Mouse (Mus musculus): Measurements from ENCODE around the gene Bcl9l. TPM values are rescaled to one million over a fixed set of nuclear protein-coding genes. Genes with fewer than 3 reads are reported as not detected.
A peak's percentile ranks its signal among the peaks of the same experiment; 100 is the strongest.

Gene Bcl9l
- total and polyA plus RNA-seq, 2 experiments from 2014 or later, result 10.4 to 61.1 TPM

DNA sequence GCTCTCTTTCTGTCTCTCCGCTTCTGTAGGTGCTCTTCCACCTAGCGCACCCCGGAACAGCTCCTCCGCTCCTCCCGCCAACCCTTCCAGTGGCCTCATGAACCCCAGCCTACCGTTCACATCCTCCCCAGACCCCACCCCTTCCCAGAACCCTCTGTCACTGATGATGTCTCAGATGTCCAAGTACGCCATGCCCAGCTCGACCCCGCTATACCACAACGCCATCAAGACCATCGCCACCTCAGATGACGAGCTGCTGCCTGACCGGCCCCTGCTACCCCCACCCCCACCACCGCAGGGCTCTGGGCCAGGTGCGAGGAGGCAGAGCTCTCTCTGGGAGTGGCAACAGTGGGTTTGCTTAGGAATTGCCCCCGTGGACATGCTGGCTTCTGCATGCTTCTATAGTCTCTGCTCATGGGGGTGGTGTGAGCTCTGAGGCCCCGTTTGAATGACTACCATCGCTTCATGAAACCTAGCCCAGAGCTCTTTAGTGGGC lies 25.5 kb downstream of the Bcl9l start:
- peaks cover 11% of the 10 kb centered on the region; the same call in 1 of the 2 replicates for H3K4me1 ChIP-seq (ENCODE audit: insufficient read depth, low read length)
- H3K4me3 ChIP-seq (ENCODE audit: low read depth, low read length), result no peak overlapping the region
- no peak overlapping the region for H3K4me2 ChIP-seq (ENCODE audit: low read depth, low read length, poor library complexity, severe bottlenecking)
- TF ChIP-seq CTCF (IDR thresholded peaks at IDR 0.05), result no peak
- 85% methylated on average over 18 of the region's 18 CpGs for WGBS
- H3K9ac ChIP-seq (replicated peaks; ENCODE audit: low read length, poor library complexity, severe bottlenecking), result no peak overlapping the region
- no peaks in the 10 kb centered on the region for H3K27me3 ChIP-seq (ENCODE audit: insufficient read depth, low read length)
- ATAC-seq (ENCODE audit: low FRiP score), result no peak
- H3K9me3 ChIP-seq (ENCODE audit: low read length), result no peaks in the 10 kb centered on the region
- DNase-seq (ENCODE audit: low spot score), result no peak
- peaks cover 44% of the 10 kb centered on the region for H3K36me3 ChIP-seq (ENCODE audit: insufficient read depth, low read length)
- H3K27ac ChIP-seq (ENCODE audit: low read depth, low read length), result no peak overlapping the region

DNA sequence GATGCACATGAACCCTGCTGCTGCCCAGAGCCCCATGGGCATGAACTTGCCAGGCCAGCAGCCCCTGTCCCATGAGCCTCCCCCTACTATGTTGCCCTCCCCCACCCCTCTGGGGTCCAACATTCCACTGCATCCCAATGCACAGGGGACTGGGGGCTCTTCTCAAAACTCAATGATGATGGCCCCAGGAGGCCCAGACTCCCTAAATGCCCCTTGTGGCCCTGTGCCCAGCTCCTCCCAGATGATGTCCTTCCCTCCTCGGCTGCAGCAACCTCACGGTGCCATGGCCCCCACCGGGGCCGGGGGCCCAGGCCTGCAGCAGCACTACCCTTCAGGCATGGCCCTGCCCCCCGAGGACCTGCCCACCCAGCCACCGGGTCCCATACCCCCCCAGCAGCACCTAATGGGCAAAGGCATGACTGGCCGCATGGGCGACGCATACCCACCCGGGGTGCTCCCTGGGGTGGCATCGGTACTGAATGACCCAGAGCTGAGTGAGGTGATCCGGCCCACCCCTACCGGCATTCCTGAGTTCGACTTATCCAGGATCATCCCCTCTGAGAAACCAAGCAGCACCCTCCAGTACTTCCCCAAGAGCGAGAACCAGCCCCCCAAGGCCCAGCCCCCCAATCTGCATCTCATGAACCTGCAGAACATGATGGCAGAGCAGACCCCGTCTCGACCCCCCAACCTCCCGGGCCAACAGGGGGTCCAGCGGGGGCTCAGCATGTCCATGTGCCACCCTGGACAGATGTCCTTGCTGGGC lies 26.3 kb downstream of the Bcl9l start:
- peaks cover 44% of the 10 kb centered on the region for H3K36me3 ChIP-seq (ENCODE audit: insufficient read depth, low read length)
- DNase-seq (ENCODE audit: low spot score), result no peak

DNA sequence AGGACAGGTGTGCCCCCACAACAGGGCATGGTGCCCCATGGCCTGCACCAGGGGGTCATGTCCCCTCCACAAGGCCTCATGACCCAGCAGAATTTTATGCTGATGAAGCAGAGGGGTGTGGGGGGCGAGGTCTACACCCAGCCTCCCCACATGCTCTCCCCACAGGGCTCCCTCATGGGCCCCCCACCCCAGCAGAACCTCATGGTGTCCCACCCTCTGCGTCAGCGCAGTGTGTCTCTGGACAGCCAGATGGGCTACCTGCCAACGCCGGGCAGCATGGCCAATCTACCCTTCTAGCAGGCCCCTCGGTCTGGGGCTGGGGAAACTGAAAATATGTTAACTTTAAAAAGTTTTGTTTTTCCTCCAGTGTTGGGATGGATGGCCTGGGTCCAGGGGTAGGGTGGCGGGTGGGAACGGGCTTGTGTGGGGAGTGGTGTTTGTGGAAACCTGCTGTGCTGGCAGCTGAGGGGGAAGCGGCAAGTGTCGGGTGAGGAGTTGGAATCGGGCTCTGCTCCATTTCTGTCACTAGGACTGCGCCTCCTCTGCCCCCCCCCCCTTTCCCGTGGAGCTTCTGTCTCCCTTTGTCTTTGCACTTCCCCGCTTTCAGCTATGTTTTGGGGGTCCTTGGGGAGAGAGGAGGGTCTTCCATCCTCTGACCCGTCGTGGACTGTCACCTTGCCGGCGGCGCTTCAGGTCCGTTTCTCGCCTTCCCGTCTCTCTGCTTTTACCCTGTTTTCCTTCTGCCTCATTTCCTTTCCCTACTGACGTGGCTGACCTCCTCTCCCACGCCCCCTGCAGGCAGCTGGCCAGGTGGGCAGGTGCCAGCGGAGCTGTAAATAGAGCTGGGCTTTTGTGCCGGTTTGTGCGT lies 27.1 kb downstream of the Bcl9l start:
- peaks cover 11% of the 10 kb centered on the region; the same call in 1 of the 2 replicates for H3K4me1 ChIP-seq (ENCODE audit: insufficient read depth, low read length)
- no peak overlapping the region for H3K9ac ChIP-seq (replicated peaks; ENCODE audit: low read length, poor library complexity, severe bottlenecking)
- H3K4me2 ChIP-seq (ENCODE audit: low read depth, low read length, poor library complexity, severe bottlenecking), result peak overlapping the region; percentile 36
- WGBS, result 13% methylated on average over 26 of the region's 27 CpGs
- H3K27me3 ChIP-seq (ENCODE audit: insufficient read depth, low read length), result no peaks in the 10 kb centered on the region
- DNase-seq (ENCODE audit: low spot score) (peak; percentile 83), ATAC-seq (ENCODE audit: low FRiP score) (peak; percentile 14; the same call in 1 of the 2 replicates)
- no peak overlapping the region for H3K4me3 ChIP-seq (ENCODE audit: low read depth, low read length)
- H3K36me3 ChIP-seq (ENCODE audit: insufficient read depth, low read length), result peaks cover 44% of the 10 kb centered on the region
- H3K9me3 ChIP-seq (ENCODE audit: low read length), result no peaks in the 10 kb centered on the region
- peak; percentile 77 for TF ChIP-seq CTCF (IDR thresholded peaks at IDR 0.05)
- H3K27ac ChIP-seq (ENCODE audit: low read depth, low read length), result peak overlapping the region; percentile 6; the same call in 1 of the 2 replicates

More for the DNA sequence above, 26.3 kb downstream of the Bcl9l start:
- peaks cover 11% of the 10 kb centered on the region; the same call in 1 of the 2 replicates for H3K4me1 ChIP-seq (ENCODE audit: insufficient read depth, low read length)
- no peak overlapping the region for H3K9ac ChIP-seq (replicated peaks; ENCODE audit: low read length, poor library complexity, severe bottlenecking)
- ATAC-seq (ENCODE audit: low FRiP score), result no peak
- no peak overlapping the region for H3K27ac ChIP-seq (ENCODE audit: low read depth, low read length)
- H3K4me3 ChIP-seq (ENCODE audit: low read depth, low read length), result no peak overlapping the region
- 79% methylated on average over 19 of the region's 19 CpGs for WGBS
- TF ChIP-seq CTCF (IDR thresholded peaks at IDR 0.05), result no peak
- no peaks in the 10 kb centered on the region for H3K27me3 ChIP-seq (ENCODE audit: insufficient read depth, low read length)
- H3K4me2 ChIP-seq (ENCODE audit: low read depth, low read length, poor library complexity, severe bottlenecking), result no peak overlapping the region
- H3K9me3 ChIP-seq (ENCODE audit: low read length), result no peaks in the 10 kb centered on the region

DNA sequence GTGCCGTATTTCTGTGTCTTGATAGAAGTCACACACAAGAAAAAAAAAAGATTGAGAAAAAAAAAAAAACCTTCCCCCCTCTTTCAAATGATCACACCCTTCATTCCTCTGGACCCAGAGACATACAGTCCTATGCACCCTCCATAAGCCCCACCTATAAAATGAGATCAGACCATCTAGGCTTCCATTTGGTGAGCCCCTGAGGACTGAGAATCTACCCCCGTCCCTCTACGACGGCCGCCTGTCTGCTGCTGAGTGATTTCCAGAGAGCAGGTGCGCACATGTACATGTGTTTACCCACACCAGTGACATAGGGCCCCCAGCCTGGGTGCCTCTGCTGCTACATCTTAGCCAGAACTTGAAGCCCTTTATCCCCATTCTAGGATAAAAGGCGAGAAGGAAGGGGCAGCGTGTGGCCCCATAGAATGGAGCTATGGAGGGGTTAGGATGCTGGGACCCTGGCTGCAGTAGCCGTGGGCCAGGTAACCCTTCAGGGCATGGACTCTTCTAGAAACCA lies 27.8 kb downstream of the Bcl9l start:
- H3K4me2 ChIP-seq (ENCODE audit: low read depth, low read length, poor library complexity, severe bottlenecking), result no peak overlapping the region; the same call in 1 of the 2 replicates
- 40% methylated on average over 9 of the region's 9 CpGs for WGBS
- H3K36me3 ChIP-seq (ENCODE audit: insufficient read depth, low read length), result peaks cover 42% of the 10 kb centered on the region
- H3K27ac ChIP-seq (ENCODE audit: low read depth, low read length), result 0 out of 2 replicates have a peak overlapping the region, but pooled peaks have one; percentile 6
- H3K4me3 ChIP-seq (ENCODE audit: low read depth, low read length), result no peak overlapping the region
- H3K27me3 ChIP-seq (ENCODE audit: insufficient read depth, low read length), result no peaks in the 10 kb centered on the region
- TF ChIP-seq CTCF (IDR thresholded peaks at IDR 0.05), result no peak
- DNase-seq (ENCODE audit: low spot score) (no peak), ATAC-seq (ENCODE audit: low FRiP score) (no peak)
- H3K9me3 ChIP-seq (ENCODE audit: low read length), result no peaks in the 10 kb centered on the region
- H3K9ac ChIP-seq (replicated peaks; ENCODE audit: low read length, poor library complexity, severe bottlenecking), result no peak overlapping the region
- peaks cover 11% of the 10 kb centered on the region; the same call in 1 of the 2 replicates for H3K4me1 ChIP-seq (ENCODE audit: insufficient read depth, low read length)

DNA sequence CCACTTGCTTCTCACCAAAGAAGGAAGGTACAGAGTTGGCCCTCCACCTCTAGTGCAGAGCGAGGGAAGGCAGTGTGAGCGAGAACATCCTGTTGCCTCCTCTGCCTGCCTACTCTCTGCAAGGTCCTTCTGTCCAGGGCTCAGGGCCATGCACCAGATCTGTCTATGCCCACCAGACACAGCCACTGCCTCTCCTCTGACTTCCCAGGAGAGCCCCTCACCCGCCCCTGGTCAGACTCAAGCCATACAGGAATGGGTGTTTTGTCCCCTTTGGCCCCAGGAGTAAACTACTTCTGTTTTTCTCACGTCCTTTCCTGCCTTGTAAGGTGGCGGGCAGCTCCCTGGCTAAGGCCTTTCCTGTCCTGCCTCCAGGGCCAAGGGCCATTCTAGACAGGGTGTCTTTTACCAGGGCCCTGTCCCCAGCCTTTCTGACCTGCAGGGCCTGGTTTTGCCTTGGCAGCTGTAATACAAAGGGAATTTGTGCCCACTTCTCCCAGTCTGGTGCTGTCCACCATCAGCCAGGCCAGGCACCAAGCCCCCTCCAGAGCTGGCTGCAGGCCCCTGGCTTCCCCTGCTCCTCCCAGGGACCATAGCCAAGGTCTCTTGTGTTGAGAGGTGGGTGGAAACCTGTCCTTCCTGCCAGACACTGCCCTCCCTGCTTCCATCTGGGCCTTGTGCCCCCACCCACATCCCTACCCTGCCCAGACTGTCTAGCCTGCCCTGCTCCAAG lies 28.4 kb downstream of the Bcl9l start:
- Histone ChIP-seq H3K4me3 (ENCODE audit: low read depth, low read length) (no peak overlapping the region), H3K9ac (replicated peaks; ENCODE audit: low read length, poor library complexity, severe bottlenecking) (no peak overlapping the region), H3K27me3 (ENCODE audit: insufficient read depth, low read length) (no peaks in the 10 kb centered on the region), H3K9me3 (ENCODE audit: low read length) (no peaks in the 10 kb centered on the region), H3K36me3 (ENCODE audit: insufficient read depth, low read length) (peaks cover 36% of the 10 kb centered on the region), H3K4me1 (ENCODE audit: insufficient read depth, low read length) (peaks cover 11% of the 10 kb centered on the region; the same call in 1 of the 2 replicates), H3K4me2 (ENCODE audit: low read depth, low read length, poor library complexity, severe bottlenecking) (no peak overlapping the region), H3K27ac (ENCODE audit: low read depth, low read length) (no peak overlapping the region)
- ATAC-seq (ENCODE audit: low FRiP score), result no peak
- no peak for TF ChIP-seq CTCF (IDR thresholded peaks at IDR 0.05)
- peak; percentile 73 for DNase-seq (ENCODE audit: low spot score)
- WGBS, result 65% methylated on average over 5 of the region's 5 CpGs

Data from midbrain, postnatal 0 days (tissue).